Mouse (Mus musculus): ENCODE results near the gene Dppa1. TPM values are rescaled to one million over a fixed set of nuclear protein-coding genes. Genes with fewer than 3 reads are reported as not detected.
"Not testable (repeated sequence)": the region's sequence is repeated elsewhere in the genome, so short reads cannot be mapped to it uniquely, and the experiment has no call there.

Gene Dppa1
- total RNA-seq (2015), result not detected in 2 replicates
- not detected in 2 replicates for total RNA-seq (2017)

- no peak for ATAC-seq (replicated peaks; ENCODE audit: poor library complexity)
These were observed at the start of gene Dppa1 for GRCm38 (mm10) chr11:46629211-46629795. Gene Dppa1 (minus strand): TSS chr11:46629261.

- no peak for ATAC-seq (replicated peaks; ENCODE audit: poor library complexity)
These were observed 38.9 kb upstream of the Dppa1 start for GRCm38 (mm10) chr11:46667938-46668337.

GRCm38 (mm10) chr11:46667105-46667504, 38.0 kb upstream of the Dppa1 start:
- no peak for ATAC-seq (replicated peaks; ENCODE audit: poor library complexity)

- ATAC-seq (replicated peaks; ENCODE audit: poor library complexity), result peak; percentile 91
These were observed 36.8 kb upstream of the Dppa1 start for GRCm38 (mm10) chr11:46665599-46666522.

GRCm38 (mm10) chr11:46663215-46663614, 34.2 kb upstream of the Dppa1 start:
- 0 out of 2 replicates have a peak, but pooled peaks have one; percentile 20 for ATAC-seq (replicated peaks; ENCODE audit: poor library complexity)

- ATAC-seq (replicated peaks; ENCODE audit: poor library complexity), result no peak
These were observed 23.4 kb upstream of the Dppa1 start for GRCm38 (mm10) chr11:46652476-46652875.

- ATAC-seq (replicated peaks; ENCODE audit: poor library complexity), result not testable (repeated sequence)
These were observed 20.6 kb upstream of the Dppa1 start for GRCm38 (mm10) chr11:46649655-46650054.

- no peak for ATAC-seq (replicated peaks; ENCODE audit: poor library complexity)
These were observed 15.8 kb upstream of the Dppa1 start for GRCm38 (mm10) chr11:46644824-46645223.

GRCm38 (mm10) chr11:46636568-46636967, 7.5 kb upstream of the Dppa1 start:
- no peak for ATAC-seq (replicated peaks; ENCODE audit: poor library complexity)

- not testable (repeated sequence) for ATAC-seq (replicated peaks; ENCODE audit: poor library complexity)
These were observed 6.5 kb upstream of the Dppa1 start for GRCm38 (mm10) chr11:46635516-46635915.

GRCm38 (mm10) chr11:46631635-46632034, 2.6 kb upstream of the Dppa1 start:
- peak; percentile 89 for ATAC-seq (replicated peaks; ENCODE audit: poor library complexity)

GRCm38 (mm10) chr11:46620414-46621168, 8.5 kb downstream of the Dppa1 start:
- no peak for ATAC-seq (replicated peaks; ENCODE audit: poor library complexity)

GRCm38 (mm10) chr11:46619929-46620328, 9.1 kb downstream of the Dppa1 start:
- no peak for ATAC-seq (replicated peaks; ENCODE audit: poor library complexity)

- no peak for ATAC-seq (replicated peaks; ENCODE audit: poor library complexity)
These were observed 36.6 kb downstream of the Dppa1 start for GRCm38 (mm10) chr11:46592416-46592815.

- ATAC-seq (replicated peaks; ENCODE audit: poor library complexity), result no peak
These were observed 46.3 kb downstream of the Dppa1 start for GRCm38 (mm10) chr11:46582741-46583140.

- no peak for ATAC-seq (replicated peaks; ENCODE audit: poor library complexity)
These were observed 48.6 kb downstream of the Dppa1 start for GRCm38 (mm10) chr11:46580428-46580827.

GRCm38 (mm10) chr11:46578771-46579281, 50.2 kb downstream of the Dppa1 start:
- ATAC-seq (replicated peaks; ENCODE audit: poor library complexity), result no peak

GRCm38 (mm10) chr11:46571327-46571726, 57.7 kb downstream of the Dppa1 start, which contains the start of gene BC053393:
Gene BC053393 (plus strand): TSS chr11:46571536.
- ATAC-seq (replicated peaks; ENCODE audit: poor library complexity), result no peak

- no peak for ATAC-seq (replicated peaks; ENCODE audit: poor library complexity)
These were observed 60.0 kb downstream of the Dppa1 start for GRCm38 (mm10) chr11:46569107-46569506.

- no peak for ATAC-seq (replicated peaks; ENCODE audit: poor library complexity)
These were observed 63.1 kb downstream of the Dppa1 start for GRCm38 (mm10) chr11:46565967-46566366.

GRCm38 (mm10) chr11:46564671-46565070, 64.4 kb downstream of the Dppa1 start:
- no peak for ATAC-seq (replicated peaks; ENCODE audit: poor library complexity)
